Mouse (Mus musculus) MEL (cell line): ENCODE results near the gene Usp20. TPM values are rescaled to one million over a fixed set of nuclear protein-coding genes. Genes with fewer than 3 reads are reported as not detected.

Source experiments
- DNase-seq: peaks from one replicate; pipeline ENCODE4 v3.0.0; 2011; ENCODE audit warnings: low read depth, low spot score
- H3K27ac ChIP-seq: 2 replicates; pipeline ENCODE4 v1.5.1; 2012; ENCODE audit warnings: low read depth, mild to moderate bottlenecking, control low read depth, low read length, moderate library complexity; ENCODE audit not compliant: control insufficient read depth
- H3K27me3 ChIP-seq, 2 experiments: fragments of 150-350 bp in 1 of 2; sonication (generic) in 1 of 2; 2 replicates each; pipeline ENCODE4 v1.6.1; 2012; ENCODE audit warnings: low read length in 2 of 2, mild to moderate bottlenecking in 2 of 2, improper control_type of control experiment in 1 of 2, moderate library complexity in 1 of 2; ENCODE audit not compliant: insufficient read depth in 2 of 2, control insufficient read depth in 1 of 2
- H3K36me3 ChIP-seq, 2 experiments: 2 replicates each; pipeline ENCODE4 v1.6.1; 2012 to 2014; ENCODE audit warnings: low read length in 2 of 2, improper control_type of control experiment in 1 of 2, inconsistent platforms in 1 of 2, mild to moderate bottlenecking in 1 of 2; ENCODE audit not compliant: insufficient read depth in 2 of 2, control insufficient read depth in 1 of 2
- H3K4me1 ChIP-seq, 2 experiments: fragments of 150-350 bp in 1 of 2; sonication (generic) in 1 of 2; 2 replicates each; pipeline ENCODE4 v1.6.1; 2012; ENCODE audit warnings: low read length in 2 of 2, improper control_type of control experiment in 1 of 2, mild to moderate bottlenecking in 1 of 2; ENCODE audit not compliant: insufficient read depth in 2 of 2, control insufficient read depth in 1 of 2
- H3K4me3 ChIP-seq, 2 experiments: fragments of 150-350 bp in 1 of 2; sonication (generic) in 1 of 2; 2 replicates each; pipeline ENCODE4 v1.5.1; 2012; ENCODE audit warnings: low read depth in 2 of 2, low read length in 2 of 2, mild to moderate bottlenecking in 2 of 2, moderate library complexity in 2 of 2, control low read depth in 1 of 2, improper control_type of control experiment in 1 of 2; ENCODE audit not compliant: control insufficient read depth in 1 of 2, insufficient read depth in 1 of 2
- H3K79me2 ChIP-seq: 2 replicates; pipeline ENCODE4 v1.6.1; 2012; ENCODE audit warnings: mild to moderate bottlenecking, low read length, moderate library complexity; ENCODE audit not compliant: control insufficient read depth, poor library complexity, insufficient read depth
- H3K9ac ChIP-seq: 2 replicates; pipeline ENCODE4 v1.6.1; 2012; ENCODE audit warnings: low read depth, mild to moderate bottlenecking, control low read depth, low read length, moderate library complexity; ENCODE audit not compliant: control insufficient read depth, poor library complexity, severe bottlenecking
- H3K9me3 ChIP-seq: fragments of 150-350 bp; sonication (generic); replicated peaks from 2 replicates; pipeline ENCODE4 v1.6.1; 2012; ENCODE audit warnings: mild to moderate bottlenecking, low read length, improper control_type of control experiment, moderate library complexity; ENCODE audit not compliant: insufficient read depth
- BHLHE40 ChIP-seq: IDR thresholded peaks from 2 replicates; pipeline ENCODE4 v1.6.1; 2012; ENCODE audit warnings: low read depth, mild to moderate bottlenecking, inconsistent platforms, low read length, improper control_type of control experiment, borderline replicate concordance
- CHD1 ChIP-seq: IDR thresholded peaks from 2 replicates; pipeline ENCODE4 v1.6.1; 2012; ENCODE audit warnings: low read depth, mild to moderate bottlenecking, inconsistent platforms, low read length, improper control_type of control experiment
- CTCF ChIP-seq, 3 experiments: IDR thresholded peaks in 2 of 3; conservative IDR thresholded peaks in 1 of 3; 2 replicates each; pipeline ENCODE4 v1.5.1; 2011 to 2012; ENCODE audit warnings: low read length in 3 of 3, low read depth in 2 of 3, mild to moderate bottlenecking in 2 of 3, improper control_type of control experiment in 1 of 3, inconsistent platforms in 1 of 3, mixed read lengths in 1 of 3, moderate library complexity in 1 of 3; ENCODE audit not compliant: control insufficient read depth in 1 of 3, insufficient read depth in 1 of 3, poor library complexity in 1 of 3, severe bottlenecking in 1 of 3
- EP300 ChIP-seq, 2 experiments: IDR thresholded peaks; 2 replicates each; pipeline ENCODE4 v1.6.1; 2011; ENCODE audit warnings: improper control_type of control experiment in 2 of 2, low read length in 2 of 2, low read depth in 1 of 2, mild to moderate bottlenecking in 1 of 2
- ETS1 ChIP-seq: IDR thresholded peaks from 2 replicates; pipeline ENCODE4 v1.6.1; 2012; ENCODE audit warnings: low read depth, mild to moderate bottlenecking, inconsistent platforms, low read length, improper control_type of control experiment, moderate library complexity
- GABPA ChIP-seq: IDR thresholded peaks from 2 replicates; pipeline ENCODE4 v1.6.1; 2012; ENCODE audit warnings: low read depth, mild to moderate bottlenecking, inconsistent platforms, low read length, improper control_type of control experiment, moderate library complexity
- HCFC1 ChIP-seq: IDR thresholded peaks from 2 replicates; pipeline ENCODE4 v1.6.1; 2012; ENCODE audit warnings: low read depth, mild to moderate bottlenecking, inconsistent platforms, low read length, improper control_type of control experiment, moderate library complexity
- MAX ChIP-seq: IDR thresholded peaks from 2 replicates; pipeline ENCODE4 v1.6.1; 2011; ENCODE audit warnings: low read length, improper control_type of control experiment
- MXI1 ChIP-seq: IDR thresholded peaks from 2 replicates; pipeline ENCODE4 v1.6.1; 2011; ENCODE audit warnings: mild to moderate bottlenecking, low read depth, low read length, improper control_type of control experiment
- NRF1 ChIP-seq: IDR thresholded peaks from 2 replicates; pipeline ENCODE4 v1.6.1; 2014; ENCODE audit warnings: low read depth, mild to moderate bottlenecking, inconsistent platforms, low read length, improper control_type of control experiment, moderate library complexity; ENCODE audit not compliant: poor library complexity, insufficient read depth, severe bottlenecking
- POLR2AphosphoS2 ChIP-seq: IDR thresholded peaks from 2 replicates; pipeline ENCODE4 v1.6.1; 2011; ENCODE audit warnings: low read length, improper control_type of control experiment
- POLR2AphosphoS5 ChIP-seq: IDR thresholded peaks from 2 replicates; pipeline ENCODE4 v1.6.1; 2012; ENCODE audit warnings: low read depth, borderline replicate concordance, mild to moderate bottlenecking, inconsistent platforms, low read length, moderate library complexity, mixed read lengths
- RCOR1 ChIP-seq: IDR thresholded peaks from 2 replicates; pipeline ENCODE4 v1.6.1; 2012; ENCODE audit warnings: low read depth, mild to moderate bottlenecking, inconsistent platforms, low read length, improper control_type of control experiment
- SIN3A ChIP-seq: IDR thresholded peaks from 2 replicates; pipeline ENCODE4 v1.6.1; 2012; ENCODE audit warnings: low read length, improper control_type of control experiment, inconsistent platforms
- TAL1 ChIP-seq: IDR thresholded peaks from 2 replicates; pipeline ENCODE4 v1.6.1; 2012; ENCODE audit warnings: mild to moderate bottlenecking, inconsistent platforms, low read length, moderate library complexity, mixed read lengths
- TCF12 ChIP-seq: IDR thresholded peaks from 2 replicates; pipeline ENCODE4 v1.6.1; 2014; ENCODE audit warnings: low read depth, mild to moderate bottlenecking, inconsistent platforms, low read length, improper control_type of control experiment, moderate library complexity
- UBTF ChIP-seq: IDR thresholded peaks from 2 replicates; pipeline ENCODE4 v1.6.1; 2012; ENCODE audit warnings: low read depth, mild to moderate bottlenecking, inconsistent platforms, low read length, improper control_type of control experiment, moderate library complexity, borderline replicate concordance; ENCODE audit not compliant: insufficient read depth
- polyA plus RNA-seq, 2 experiments: library from polyadenylated mRNA; stranded (reverse) in 1 of 2; unstranded in 1 of 2; fragments of >175 nt in 1 of 2; fragments of >200 nt in 1 of 2; gene quantifications; 2 replicates each; pipeline versions ENCODE4 v1.2.1 to v1.2.4; 2012; ENCODE audit warnings: low replicate concordance in 2 of 2, low read depth in 1 of 2; ENCODE audit not compliant: insufficient read length in 2 of 2, insufficient read depth in 1 of 2, missing spikeins in 1 of 2
- total RNA-seq: library from RNA; depleted of rRNA; stranded (reverse); fragments of 300-350 nt; gene quantifications from 2 replicates; pipeline ENCODE4 v1.2.3, GENCODE M21; 2012

The Usp20 gene
- total and polyA plus RNA-seq, 3 experiments: 9.4 to 10.8 TPM; not detected in 1

DNA sequence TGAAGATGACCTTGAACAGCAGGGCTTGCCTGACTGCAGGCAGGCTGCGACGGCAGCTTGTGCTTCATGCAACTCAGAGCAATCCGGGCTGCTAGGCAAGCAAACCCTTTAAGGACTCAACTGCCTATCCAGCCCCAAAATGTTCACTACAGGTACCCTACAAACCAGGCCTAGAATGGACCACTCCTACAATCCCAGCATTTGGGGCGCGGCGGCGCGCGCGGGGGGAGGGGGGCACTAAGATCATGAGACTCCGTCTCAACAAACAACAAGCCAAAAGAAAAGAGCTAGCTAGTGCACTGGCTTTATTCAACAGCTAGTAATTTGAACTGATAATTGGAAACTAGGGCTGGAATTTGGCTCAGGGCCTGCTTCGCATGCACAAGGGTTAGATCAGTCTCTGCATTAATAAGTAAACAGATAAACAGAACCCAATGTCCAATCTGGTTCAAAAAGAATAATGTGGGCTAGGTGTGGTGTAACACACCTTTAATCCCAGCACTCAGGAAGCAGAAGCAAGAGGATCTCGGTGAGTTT, 85.0 kb downstream of the Usp20 start:
- Histone ChIP-seq H3K79me2 (no peaks in the 10 kb centered on the region), H3K27ac (no peak overlapping the region), H3K9me3 (no peaks in the 10 kb centered on the region), H3K36me3 (peaks cover 0 to 11% of the 10 kb centered on the region in 2 experiments; a peak in 2 of 4 replicates), H3K9ac (no peak overlapping the region), H3K4me1 (peaks cover 0 to 14% of the 10 kb centered on the region in 2 experiments; a peak in 3 of 4 replicates), H3K27me3 (no peaks in the 10 kb centered on the region), H3K4me3 (no peak overlapping the region)
- TF ChIP-seq UBTF: no peak
- no peak for TF ChIP-seq POLR2AphosphoS2
- no peak for TF ChIP-seq ETS1
- no peak for TF ChIP-seq MAX
- no peak for DNase-seq

DNA sequence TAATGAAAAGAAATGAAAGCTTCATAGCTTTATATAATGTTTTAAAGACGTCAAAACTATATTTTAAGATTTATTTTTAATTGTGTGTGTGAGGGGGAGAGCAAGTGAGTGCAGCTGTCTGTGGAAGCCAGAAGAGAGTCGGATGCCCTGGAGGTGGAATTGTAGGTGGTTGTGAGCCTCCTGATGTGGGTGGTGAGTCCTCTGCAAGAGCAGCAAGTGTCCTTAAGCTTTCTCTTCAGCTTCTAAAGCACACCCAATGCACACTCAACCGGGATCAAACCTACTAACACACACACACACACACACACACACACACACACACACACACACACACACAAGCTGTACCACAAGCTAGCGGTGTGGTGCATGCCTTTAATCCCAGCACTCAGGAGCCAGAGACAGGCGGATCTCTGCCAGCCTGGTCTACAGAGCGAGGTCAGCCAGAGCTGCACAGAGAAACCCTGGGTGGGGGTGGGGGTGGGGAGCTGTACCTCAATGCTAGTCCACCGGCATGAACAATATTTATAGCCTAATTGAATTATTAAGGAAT, 85.7 kb downstream of the Usp20 start:
- no peak overlapping the region for H3K9ac ChIP-seq
- no peaks in the 10 kb centered on the region for H3K9me3 ChIP-seq
- DNase-seq: no peak
- H3K4me3 ChIP-seq: no peak overlapping the region
- no peaks in the 10 kb centered on the region for H3K79me2 ChIP-seq
- H3K4me1 ChIP-seq: peaks cover 0 to 10% of the 10 kb centered on the region in 2 experiments; a peak in 3 of 4 replicates
- peaks cover 0 to 8% of the 10 kb centered on the region in 2 experiments; a peak in 2 of 4 replicates for H3K36me3 ChIP-seq
- H3K27me3 ChIP-seq: no peaks in the 10 kb centered on the region
- no peak overlapping the region for H3K27ac ChIP-seq
- TF ChIP-seq SIN3A (no peak), CTCF (IDR thresholded peaks at IDR 0.05 in 2 of 3, conservative IDR thresholded peaks at IDR 0.05 in 1 of 3; ENCODE audit: control insufficient read depth in 1 of 3, insufficient read depth in 1 of 3, low read depth in 2 of 3, low read length in 3 of 3, poor library complexity in 1 of 3, severe bottlenecking in 1 of 3) (no peak), MAX (no peak), POLR2AphosphoS5 (no peak), TCF12 (no peak), CHD1 (no peak), GABPA (no peak), HCFC1 (no peak), MXI1 (no peak), POLR2AphosphoS2 (no peak), RCOR1 (no peak), EP300 (IDR thresholded peaks at IDR 0.05; ENCODE audit: low read depth in 1 of 2, low read length in 2 of 2) (no peak), NRF1 (no peak), UBTF (no peak), TAL1 (no peak), BHLHE40 (no peak)
